Mouse (Mus musculus): ENCODE data around the gene Dph1. TPM values are rescaled to one million over a fixed set of nuclear protein-coding genes. Genes with fewer than 3 reads are reported as not detected.

Gene Dph1
- total and polyA plus RNA-seq, 2 experiments from 2014 or later = 20.2 to 72.1 TPM

DNA sequence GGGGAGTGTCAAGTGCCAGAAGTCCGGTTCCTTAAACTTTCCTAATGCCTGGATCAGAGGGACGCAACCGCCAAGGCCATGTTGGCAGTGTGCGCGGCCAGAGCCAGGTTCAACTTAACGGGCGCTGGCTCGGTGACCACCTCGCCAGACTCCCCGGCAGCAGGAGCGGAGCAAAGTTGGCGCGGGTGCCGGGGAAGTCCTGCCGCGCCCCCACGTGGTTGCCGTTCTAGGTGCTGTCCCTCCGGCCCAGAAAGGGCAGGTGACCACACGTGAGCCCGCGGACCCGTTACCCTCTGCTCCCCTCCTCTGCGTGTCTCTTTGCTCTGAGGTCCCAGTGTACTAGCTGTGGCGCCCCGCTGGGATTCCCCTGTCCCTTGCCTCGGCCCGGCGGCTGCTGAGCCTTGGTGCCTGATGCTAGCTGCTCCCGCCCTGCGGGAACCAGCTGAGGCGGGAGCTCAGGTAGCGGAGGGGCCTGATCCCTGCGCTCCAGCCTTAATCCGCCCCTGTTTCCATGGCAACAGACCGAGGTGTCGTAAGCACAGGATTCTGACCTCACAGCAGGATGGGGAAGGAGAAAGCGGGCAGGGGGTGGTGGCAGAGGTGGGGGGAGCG is 3.9 kb upstream of the Dph1 start:
- WGBS = 4% methylated on average over 39 of the region's 39 CpGs
- ATAC-seq (ENCODE audit: insufficient read depth, low read depth) = no peak

DNA sequence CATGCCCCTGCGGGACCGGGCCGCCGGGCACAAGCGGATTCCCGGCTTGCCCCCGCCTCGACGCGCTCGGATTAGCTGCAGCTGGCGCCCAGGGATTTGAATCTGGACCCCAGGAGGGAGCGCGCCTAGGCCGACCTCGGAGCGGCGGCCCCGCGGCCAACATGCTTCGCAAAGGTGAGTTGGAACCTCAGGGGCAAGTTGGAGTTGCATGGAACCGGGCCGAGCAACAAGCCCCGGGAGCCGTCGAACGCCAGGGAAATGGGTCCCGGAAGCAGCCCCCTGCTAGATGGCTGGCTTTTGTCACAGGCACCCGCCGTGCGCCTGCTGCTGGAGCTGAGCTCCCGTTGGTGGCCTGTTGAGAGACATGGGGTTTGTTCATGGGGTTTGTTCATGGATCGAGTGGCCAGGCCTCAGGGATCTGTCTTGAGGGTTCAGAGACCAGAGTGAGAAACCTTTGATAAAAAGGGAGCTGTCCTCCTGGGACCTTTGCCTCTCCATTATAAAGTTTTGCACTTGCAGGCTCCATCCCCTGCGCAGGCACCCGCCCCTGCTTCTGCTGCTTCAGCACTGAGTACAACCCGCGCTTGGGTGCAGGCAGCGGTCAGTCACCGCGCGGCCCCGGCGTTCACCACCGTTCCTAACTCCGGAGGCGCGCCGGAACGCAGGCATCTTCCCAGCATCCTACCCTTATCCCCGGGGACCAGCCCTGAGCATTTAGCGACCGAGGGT is 3.2 kb upstream of the Dph1 start:
- H3K4me3 ChIP-seq (ENCODE audit: low read depth, low read length) = peak overlapping the region; percentile 72
- peak overlapping the region; percentile 86 for H3K4me2 ChIP-seq (ENCODE audit: low read depth, low read length)
- no peak for ATAC-seq (ENCODE audit: insufficient read depth, low read depth)
- no peaks in the 10 kb centered on the region for H3K36me3 ChIP-seq (replicated peaks; ENCODE audit: control insufficient read depth, insufficient read depth, low read length)
- H3K4me1 ChIP-seq (ENCODE audit: control insufficient read depth, insufficient read depth) = peaks cover 7% of the 10 kb centered on the region; the same call in 1 of the 2 replicates
- H3K9ac ChIP-seq (replicated peaks; ENCODE audit: low read depth, low read length) = peak overlapping the region; percentile 69
- H3K27ac ChIP-seq (ENCODE audit: low read depth) = peak overlapping the region; percentile 92
- H3K9me3 ChIP-seq (replicated peaks; ENCODE audit: control insufficient read depth, low read length) = no peaks in the 10 kb centered on the region
- WGBS = under 1% methylated on average over 52 of the region's 52 CpGs
- DNase-seq (ENCODE audit: low spot score) = peak; percentile 25
- H3K27me3 ChIP-seq (ENCODE audit: control insufficient read depth, insufficient read depth, low read length) = peaks cover 10% of the 10 kb centered on the region
- TF ChIP-seq EP300 (IDR thresholded peaks at IDR 0.05; ENCODE audit: low read depth) = no peak
- no peak for TF ChIP-seq CTCF (IDR thresholded peaks at IDR 0.05; ENCODE audit: low read depth)

More for the DNA sequence above, 3.9 kb upstream of the Dph1 start:
- Histone ChIP-seq H3K27me3 (ENCODE audit: control insufficient read depth, insufficient read depth, low read length) (peaks cover 10% of the 10 kb centered on the region), H3K27ac (ENCODE audit: low read depth) (peak overlapping the region; percentile 92; the same call in 1 of the 2 replicates), H3K9ac (replicated peaks; ENCODE audit: low read depth, low read length) (peak overlapping the region; percentile 69), H3K4me1 (ENCODE audit: control insufficient read depth, insufficient read depth) (peaks cover 7% of the 10 kb centered on the region; the same call in 1 of the 2 replicates), H3K4me3 (ENCODE audit: low read depth, low read length) (peak overlapping the region; percentile 72), H3K9me3 (replicated peaks; ENCODE audit: control insufficient read depth, low read length) (no peaks in the 10 kb centered on the region), H3K4me2 (ENCODE audit: low read depth, low read length) (peak overlapping the region; percentile 86), H3K36me3 (replicated peaks; ENCODE audit: control insufficient read depth, insufficient read depth, low read length) (no peaks in the 10 kb centered on the region)
- TF ChIP-seq CTCF (IDR thresholded peaks at IDR 0.05; ENCODE audit: low read depth) = peak; percentile 19; the same call in 1 of the 2 replicates
- no peak for TF ChIP-seq EP300 (IDR thresholded peaks at IDR 0.05; ENCODE audit: low read depth)
- peak; percentile 49 for DNase-seq (ENCODE audit: low spot score)

DNA sequence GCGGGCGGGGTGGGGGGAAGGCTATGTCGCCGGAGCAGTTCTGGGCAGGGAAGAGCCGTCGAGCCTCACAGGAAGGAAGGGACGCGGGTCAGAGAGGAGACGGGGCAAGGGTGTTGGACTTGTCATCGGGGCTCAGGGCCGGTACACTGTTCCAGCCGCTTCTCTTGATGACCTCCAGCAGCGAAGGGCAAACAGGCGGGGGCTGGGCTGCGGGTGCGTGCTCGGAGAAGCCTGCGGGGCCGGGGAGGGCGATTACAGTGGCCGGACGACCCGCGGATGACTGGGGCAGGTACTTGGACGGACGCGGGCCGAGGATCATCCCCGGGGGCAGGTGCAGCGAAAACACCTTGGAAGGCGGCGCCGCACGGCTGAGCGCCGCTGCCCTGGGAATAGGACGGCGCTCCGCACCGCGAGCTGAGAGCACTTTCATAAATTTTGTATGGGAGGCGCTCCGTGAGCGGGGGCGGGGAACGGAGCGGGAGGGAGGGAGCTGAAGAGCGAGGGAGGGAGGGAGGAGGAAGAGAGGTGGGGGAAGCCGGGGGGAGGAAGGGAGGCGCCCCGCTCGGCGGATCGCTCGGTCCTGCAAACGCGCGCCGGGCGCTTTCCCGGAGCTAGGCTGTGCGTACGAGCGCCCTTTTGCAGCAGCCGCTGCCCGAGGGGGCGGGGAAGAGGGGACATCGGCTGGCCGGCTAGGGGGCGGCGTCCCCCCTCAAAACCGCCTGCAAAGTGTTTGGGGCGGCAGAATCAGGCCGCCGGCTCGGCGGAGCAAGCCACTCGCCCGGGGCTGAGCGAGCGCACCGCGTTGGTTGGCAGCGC is 2.4 kb upstream of the Dph1 start, which contains the start of gene Rtn4rl1:
Gene Rtn4rl1 (plus strand): TSS at position 528 of the 816 bp plus-strand sequence.
- Histone ChIP-seq H3K36me3 (replicated peaks; ENCODE audit: control insufficient read depth, insufficient read depth, low read length) (no peaks in the 10 kb centered on the region), H3K9ac (replicated peaks; ENCODE audit: low read depth, low read length) (peak within 1 kb of the TSS; percentile 69), H3K4me3 (ENCODE audit: low read depth, low read length) (peak within 1 kb of the TSS; percentile 72), H3K27ac (ENCODE audit: low read depth) (peak within 1 kb of the TSS; percentile 92), H3K27me3 (ENCODE audit: control insufficient read depth, insufficient read depth, low read length) (peaks cover 10% of the 10 kb centered on the region), H3K9me3 (replicated peaks; ENCODE audit: control insufficient read depth, low read length) (no peaks in the 10 kb centered on the region), H3K4me2 (ENCODE audit: low read depth, low read length) (peak within 1 kb of the TSS; percentile 86), H3K4me1 (ENCODE audit: control insufficient read depth, insufficient read depth) (peaks cover 7% of the 10 kb centered on the region; the same call in 1 of the 2 replicates)
- TF ChIP-seq EP300 (IDR thresholded peaks at IDR 0.05; ENCODE audit: low read depth) = no peak; the same call in 1 of the 2 replicates
- ATAC-seq (ENCODE audit: insufficient read depth, low read depth) = peak; percentile 60
- DNase-seq (ENCODE audit: low spot score) = peak; percentile 83
- WGBS = under 1% methylated on average over 74 of the region's 84 CpGs

DNA sequence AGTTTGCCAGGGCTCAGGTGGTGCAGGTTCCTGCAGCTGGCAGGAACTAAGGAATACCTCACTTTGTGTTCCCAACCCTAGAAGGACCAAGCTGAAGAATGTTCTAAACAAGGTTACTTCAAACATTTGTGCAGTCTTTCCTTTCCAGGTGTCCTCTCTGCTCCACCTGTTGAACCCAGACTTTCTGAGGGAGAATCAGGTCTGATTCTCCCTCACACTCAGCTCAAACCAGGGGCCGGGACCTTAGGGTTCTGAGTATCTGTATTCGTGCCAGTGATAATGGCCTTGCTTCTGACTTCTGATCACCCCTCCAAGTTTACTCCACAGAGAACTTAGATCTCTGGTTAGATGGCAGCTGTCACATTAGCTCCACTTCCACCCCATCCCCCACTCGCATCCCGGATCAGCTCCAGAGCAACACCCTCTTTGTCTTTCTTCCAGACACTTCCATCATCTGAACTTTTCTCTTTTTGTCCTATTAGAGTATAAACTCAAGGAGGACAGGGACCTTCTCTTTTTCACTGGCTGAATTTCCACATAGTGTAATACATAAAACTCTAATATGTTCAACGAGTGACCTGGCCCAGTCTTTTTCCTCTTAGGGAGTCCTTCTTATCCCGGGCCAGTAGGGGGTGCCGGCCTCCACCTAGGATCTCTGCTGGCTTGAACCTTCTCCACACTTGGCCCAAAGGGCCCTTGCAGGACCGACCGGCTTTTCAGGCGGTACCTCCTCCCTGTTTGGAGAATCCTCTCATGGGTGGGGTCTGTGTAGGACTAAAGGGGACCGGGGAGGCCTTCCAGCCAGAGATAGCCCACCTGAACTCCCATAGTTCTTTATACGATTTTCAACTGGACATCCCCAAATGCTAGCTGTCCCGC is 1.5 kb upstream of the Dph1 start:
- ATAC-seq (ENCODE audit: insufficient read depth, low read depth) = peak; percentile 74
- Histone ChIP-seq H3K27me3 (ENCODE audit: control insufficient read depth, insufficient read depth, low read length) (peaks cover 10% of the 10 kb centered on the region), H3K36me3 (replicated peaks; ENCODE audit: control insufficient read depth, insufficient read depth, low read length) (no peaks in the 10 kb centered on the region), H3K4me2 (ENCODE audit: low read depth, low read length) (peak overlapping the region; percentile 86), H3K4me1 (ENCODE audit: control insufficient read depth, insufficient read depth) (peaks cover 7% of the 10 kb centered on the region; the same call in 1 of the 2 replicates), H3K27ac (ENCODE audit: low read depth) (peak overlapping the region; percentile 92), H3K9me3 (replicated peaks; ENCODE audit: control insufficient read depth, low read length) (no peaks in the 10 kb centered on the region), H3K4me3 (ENCODE audit: low read depth, low read length) (peak overlapping the region; percentile 72), H3K9ac (replicated peaks; ENCODE audit: low read depth, low read length) (peak overlapping the region; percentile 69; the same call in 1 of the 2 replicates)
- TF ChIP-seq CTCF (IDR thresholded peaks at IDR 0.05; ENCODE audit: low read depth) = peak; percentile 88
- 0 out of 2 replicates have a peak, but pooled peaks have one; percentile 31 for TF ChIP-seq EP300 (IDR thresholded peaks at IDR 0.05; ENCODE audit: low read depth)
- WGBS = 22% methylated on average over 13 of the region's 13 CpGs
- peak; percentile 95 for DNase-seq (ENCODE audit: low spot score)

Data from heart, postnatal 0 days (tissue).